Mouse (Mus musculus) cortical plate, adult 2 months (tissue): ENCODE results near the gene Ccdc91.

Experiments used
- CTCF ChIP-seq: fragments of 200-500 bp; IDR thresholded peaks from 2 replicates; pipeline ENCODE4 v1.5.1; 2011; ENCODE audit warnings: mild to moderate bottlenecking, control low read depth, low read length; ENCODE audit not compliant: insufficient read depth; ENCODE audit errors: extremely low read depth
- POLR2A ChIP-seq: fragments of 200-500 bp; IDR thresholded peaks from 2 replicates; pipeline ENCODE4 v1.6.1; 2011; ENCODE audit warnings: mild to moderate bottlenecking, low read length, control low read depth; ENCODE audit not compliant: insufficient read depth; ENCODE audit errors: extremely low read depth

- no peak for TF ChIP-seq CTCF
- no peak for TF ChIP-seq POLR2A
These were observed 80.0 kb downstream of the Ccdc91 start for GRCm38 (mm10) chr6:147555591-147555990.
